Mouse (Mus musculus): Measurements from ENCODE around the gene Tjap1. TPM values are rescaled to one million over a fixed set of nuclear protein-coding genes. Genes with fewer than 3 reads are reported as not detected.

Tjap1 gene
- 53.1 and 54.3 TPM in 2 replicates for polyA plus RNA-seq (2014; fragmentation: Nextera tagmentation; extraction: Ambion mirVana)

GRCm38 (mm10) chr17:46282483-46283123 lies at the start of gene Tjap1:
TSS of gene Tjap1 (minus strand) at chr17:46283026.
- Histone ChIP-seq H3K9ac (ENCODE audit: low read length) (peak within 1 kb of the TSS; percentile 75), H3K9me3 (ENCODE audit: control insufficient read depth, low read length) (no peaks in the 10 kb centered on the region), H3K27ac (replicated peaks; ENCODE audit: low read depth, low read length) (peak within 1 kb of the TSS; percentile 90), H3K27me3 (ENCODE audit: control insufficient read depth, insufficient read depth, low read length) (no peaks in the 10 kb centered on the region), H3K4me1 (ENCODE audit: control insufficient read depth, insufficient read depth, low read length) (peaks cover 17% of the 10 kb centered on the region), H3K36me3 (ENCODE audit: control insufficient read depth, insufficient read depth, low read length) (peaks cover 5% of the 10 kb centered on the region; the same call in 1 of the 2 replicates), H3K4me2 (ENCODE audit: low read depth, severe bottlenecking) (peak within 1 kb of the TSS; percentile 93), H3K4me3 (ENCODE audit: low read depth, low read length) (peak within 1 kb of the TSS; percentile 74)
- WGBS = under 1% methylated on average over 37 of the region's 37 CpGs
- DNase-seq (ENCODE audit: low spot score) = peak; percentile 96
- peak; percentile 92 for ATAC-seq (ENCODE audit: insufficient number of reproducible peaks, low FRiP score, low TSS enrichment, low read depth)

- Histone ChIP-seq H3K4me1 (ENCODE audit: control insufficient read depth, insufficient read depth, low read length) (no peaks in the 10 kb centered on the region), H3K27ac (replicated peaks; ENCODE audit: low read depth, low read length) (no peak overlapping the region), H3K36me3 (ENCODE audit: control insufficient read depth, insufficient read depth, low read length) (no peaks in the 10 kb centered on the region; the same call in 1 of the 2 replicates), H3K9me3 (ENCODE audit: control insufficient read depth, low read length) (no peaks in the 10 kb centered on the region), H3K4me3 (ENCODE audit: low read depth, low read length) (peak overlapping the region; percentile 67), H3K4me2 (ENCODE audit: low read depth, severe bottlenecking) (peak overlapping the region; percentile 81; the same call in 1 of the 2 replicates), H3K9ac (ENCODE audit: low read length) (no peak overlapping the region), H3K27me3 (ENCODE audit: control insufficient read depth, insufficient read depth, low read length) (no peaks in the 10 kb centered on the region)
- 76% methylated on average over 6 of the region's 6 CpGs for WGBS
- ATAC-seq (ENCODE audit: insufficient number of reproducible peaks, low FRiP score, low TSS enrichment, low read depth) (no peak), DNase-seq (ENCODE audit: low spot score) (no peak)
These were observed 45.9 kb upstream of the Tjap1 start for GRCm38 (mm10) chr17:46328723-46329122.

- Histone ChIP-seq H3K9me3 (ENCODE audit: control insufficient read depth, low read length) (no peaks in the 10 kb centered on the region), H3K4me2 (ENCODE audit: low read depth, severe bottlenecking) (peak within 1 kb of the TSS; percentile 81), H3K27me3 (ENCODE audit: control insufficient read depth, insufficient read depth, low read length) (no peaks in the 10 kb centered on the region), H3K4me3 (ENCODE audit: low read depth, low read length) (peak within 1 kb of the TSS; percentile 67), H3K4me1 (ENCODE audit: control insufficient read depth, insufficient read depth, low read length) (no peaks in the 10 kb centered on the region), H3K9ac (ENCODE audit: low read length) (peak within 1 kb of the TSS; percentile 82), H3K27ac (replicated peaks; ENCODE audit: low read depth, low read length) (peak within 1 kb of the TSS; percentile 86), H3K36me3 (ENCODE audit: control insufficient read depth, insufficient read depth, low read length) (no peaks in the 10 kb centered on the region; the same call in 1 of the 2 replicates)
- under 1% methylated on average over 40 of the region's 40 CpGs for WGBS
- ATAC-seq (ENCODE audit: insufficient number of reproducible peaks, low FRiP score, low TSS enrichment, low read depth) = peak; percentile 95
- peak; percentile 97 for DNase-seq (ENCODE audit: low spot score)
These were observed 45.2 kb upstream of the Tjap1 start, which contains the start of gene Abcc10 for GRCm38 (mm10) chr17:46327906-46328534. TSS of gene Abcc10 (minus strand) at chr17:46328352.

- Histone ChIP-seq H3K4me1 (ENCODE audit: control insufficient read depth, insufficient read depth, low read length) (no peaks in the 10 kb centered on the region), H3K9me3 (ENCODE audit: control insufficient read depth, low read length) (no peaks in the 10 kb centered on the region), H3K36me3 (ENCODE audit: control insufficient read depth, insufficient read depth, low read length) (no peaks in the 10 kb centered on the region; the same call in 1 of the 2 replicates), H3K27me3 (ENCODE audit: control insufficient read depth, insufficient read depth, low read length) (no peaks in the 10 kb centered on the region), H3K4me2 (ENCODE audit: low read depth, severe bottlenecking) (peak overlapping the region; percentile 81), H3K27ac (replicated peaks; ENCODE audit: low read depth, low read length) (peak overlapping the region; percentile 86), H3K9ac (ENCODE audit: low read length) (peak overlapping the region; percentile 82), H3K4me3 (ENCODE audit: low read depth, low read length) (peak overlapping the region; percentile 67)
- WGBS = 4% methylated on average over 27 of the region's 27 CpGs
- peak; percentile 63 for ATAC-seq (ENCODE audit: insufficient number of reproducible peaks, low FRiP score, low TSS enrichment, low read depth)
- no peak for DNase-seq (ENCODE audit: low spot score)
These were observed 44.6 kb upstream of the Tjap1 start for GRCm38 (mm10) chr17:46327413-46327905.

- WGBS = 88% methylated on average over 14 of the region's 14 CpGs
- H3K27ac ChIP-seq (replicated peaks; ENCODE audit: low read depth, low read length) = no peak overlapping the region
These were observed 39.4 kb upstream of the Tjap1 start for GRCm38 (mm10) chr17:46322046-46322823.

GRCm38 (mm10) chr17:46320492-46320891 lies 37.7 kb upstream of the Tjap1 start:
- no peak overlapping the region for H3K4me3 ChIP-seq (ENCODE audit: low read depth, low read length)
- no peak overlapping the region for H3K9ac ChIP-seq (ENCODE audit: low read length)
- H3K27ac ChIP-seq (replicated peaks; ENCODE audit: low read depth, low read length) = no peak overlapping the region
- 72% methylated on average over 6 of the region's 6 CpGs for WGBS
- H3K4me1 ChIP-seq (ENCODE audit: control insufficient read depth, insufficient read depth, low read length) = no peaks in the 10 kb centered on the region
- H3K36me3 ChIP-seq (ENCODE audit: control insufficient read depth, insufficient read depth, low read length) = peaks cover 3% of the 10 kb centered on the region; the same call in 1 of the 2 replicates
- DNase-seq (ENCODE audit: low spot score) (no peak), ATAC-seq (ENCODE audit: insufficient number of reproducible peaks, low FRiP score, low TSS enrichment, low read depth) (no peak)
- no peaks in the 10 kb centered on the region for H3K27me3 ChIP-seq (ENCODE audit: control insufficient read depth, insufficient read depth, low read length)
- no peak overlapping the region for H3K4me2 ChIP-seq (ENCODE audit: low read depth, severe bottlenecking)
- no peaks in the 10 kb centered on the region for H3K9me3 ChIP-seq (ENCODE audit: control insufficient read depth, low read length)

More at GRCm38 (mm10) chr17:46322046-46322823, 39.4 kb upstream of the Tjap1 start:
- Histone ChIP-seq H3K9me3 (ENCODE audit: control insufficient read depth, low read length) (no peaks in the 10 kb centered on the region), H3K36me3 (ENCODE audit: control insufficient read depth, insufficient read depth, low read length) (peaks cover 3% of the 10 kb centered on the region; the same call in 1 of the 2 replicates), H3K4me3 (ENCODE audit: low read depth, low read length) (no peak overlapping the region), H3K4me1 (ENCODE audit: control insufficient read depth, insufficient read depth, low read length) (no peaks in the 10 kb centered on the region), H3K9ac (ENCODE audit: low read length) (no peak overlapping the region), H3K27me3 (ENCODE audit: control insufficient read depth, insufficient read depth, low read length) (no peaks in the 10 kb centered on the region), H3K4me2 (ENCODE audit: low read depth, severe bottlenecking) (no peak overlapping the region)
- DNase-seq (ENCODE audit: low spot score) = no peak
- ATAC-seq (ENCODE audit: insufficient number of reproducible peaks, low FRiP score, low TSS enrichment, low read depth) = no peak

- Histone ChIP-seq H3K27ac (replicated peaks; ENCODE audit: low read depth, low read length) (no peak overlapping the region), H3K4me2 (ENCODE audit: low read depth, severe bottlenecking) (no peak overlapping the region), H3K4me1 (ENCODE audit: control insufficient read depth, insufficient read depth, low read length) (no peaks in the 10 kb centered on the region), H3K9ac (ENCODE audit: low read length) (no peak overlapping the region), H3K9me3 (ENCODE audit: control insufficient read depth, low read length) (no peaks in the 10 kb centered on the region), H3K36me3 (ENCODE audit: control insufficient read depth, insufficient read depth, low read length) (no peaks in the 10 kb centered on the region), H3K4me3 (ENCODE audit: low read depth, low read length) (no peak overlapping the region), H3K27me3 (ENCODE audit: control insufficient read depth, insufficient read depth, low read length) (no peaks in the 10 kb centered on the region)
- 90% methylated on average over 10 of the region's 10 CpGs for WGBS
- no peak for DNase-seq (ENCODE audit: low spot score)
- no peak for ATAC-seq (ENCODE audit: insufficient number of reproducible peaks, low FRiP score, low TSS enrichment, low read depth)
These were observed 33.0 kb upstream of the Tjap1 start for GRCm38 (mm10) chr17:46315813-46316212.

GRCm38 (mm10) chr17:46313135-46313715 lies 30.4 kb upstream of the Tjap1 start:
- WGBS = 83% methylated on average over 9 of the region's 9 CpGs
- ATAC-seq (ENCODE audit: insufficient number of reproducible peaks, low FRiP score, low TSS enrichment, low read depth) (no peak), DNase-seq (ENCODE audit: low spot score) (no peak)
- H3K4me1 ChIP-seq (ENCODE audit: control insufficient read depth, insufficient read depth, low read length) = no peaks in the 10 kb centered on the region
- no peak overlapping the region for H3K4me3 ChIP-seq (ENCODE audit: low read depth, low read length)
- H3K36me3 ChIP-seq (ENCODE audit: control insufficient read depth, insufficient read depth, low read length) = no peaks in the 10 kb centered on the region
- no peaks in the 10 kb centered on the region for H3K27me3 ChIP-seq (ENCODE audit: control insufficient read depth, insufficient read depth, low read length)
- no peak overlapping the region for H3K27ac ChIP-seq (replicated peaks; ENCODE audit: low read depth, low read length)
- no peaks in the 10 kb centered on the region for H3K9me3 ChIP-seq (ENCODE audit: control insufficient read depth, low read length)
- H3K4me2 ChIP-seq (ENCODE audit: low read depth, severe bottlenecking) = no peak overlapping the region
- H3K9ac ChIP-seq (ENCODE audit: low read length) = no peak overlapping the region
